Mouse (Mus musculus) cortical plate, adult 2 months (tissue): ENCODE data around the gene Lrp1.

Experiments
- CTCF ChIP-seq: fragments of 200-500 bp; IDR thresholded peaks from 2 replicates; pipeline ENCODE4 v1.5.1; 2011; ENCODE audit warnings: mild to moderate bottlenecking, control low read depth, low read length; ENCODE audit not compliant: insufficient read depth; ENCODE audit errors: extremely low read depth
- POLR2A ChIP-seq: fragments of 200-500 bp; IDR thresholded peaks from 2 replicates; pipeline ENCODE4 v1.6.1; 2011; ENCODE audit warnings: mild to moderate bottlenecking, low read length, control low read depth; ENCODE audit not compliant: insufficient read depth; ENCODE audit errors: extremely low read depth

- TF ChIP-seq POLR2A: no peak
- TF ChIP-seq CTCF: no peak
Observed at GRCm38 (mm10) chr10:127490160-127491127, 130.5 kb downstream of the Lrp1 start.
